Mouse (Mus musculus) mature B cell (primary cell): ENCODE data around the gene Ube2b.

Experiments used
- in situ Hi-C: fragments of 300-500 bp; cut with MboI; formaldehyde crosslinking; loops from 2 replicates; pipeline ENCODE4 v1.14.3; 2019

The Ube2b gene

DNA sequence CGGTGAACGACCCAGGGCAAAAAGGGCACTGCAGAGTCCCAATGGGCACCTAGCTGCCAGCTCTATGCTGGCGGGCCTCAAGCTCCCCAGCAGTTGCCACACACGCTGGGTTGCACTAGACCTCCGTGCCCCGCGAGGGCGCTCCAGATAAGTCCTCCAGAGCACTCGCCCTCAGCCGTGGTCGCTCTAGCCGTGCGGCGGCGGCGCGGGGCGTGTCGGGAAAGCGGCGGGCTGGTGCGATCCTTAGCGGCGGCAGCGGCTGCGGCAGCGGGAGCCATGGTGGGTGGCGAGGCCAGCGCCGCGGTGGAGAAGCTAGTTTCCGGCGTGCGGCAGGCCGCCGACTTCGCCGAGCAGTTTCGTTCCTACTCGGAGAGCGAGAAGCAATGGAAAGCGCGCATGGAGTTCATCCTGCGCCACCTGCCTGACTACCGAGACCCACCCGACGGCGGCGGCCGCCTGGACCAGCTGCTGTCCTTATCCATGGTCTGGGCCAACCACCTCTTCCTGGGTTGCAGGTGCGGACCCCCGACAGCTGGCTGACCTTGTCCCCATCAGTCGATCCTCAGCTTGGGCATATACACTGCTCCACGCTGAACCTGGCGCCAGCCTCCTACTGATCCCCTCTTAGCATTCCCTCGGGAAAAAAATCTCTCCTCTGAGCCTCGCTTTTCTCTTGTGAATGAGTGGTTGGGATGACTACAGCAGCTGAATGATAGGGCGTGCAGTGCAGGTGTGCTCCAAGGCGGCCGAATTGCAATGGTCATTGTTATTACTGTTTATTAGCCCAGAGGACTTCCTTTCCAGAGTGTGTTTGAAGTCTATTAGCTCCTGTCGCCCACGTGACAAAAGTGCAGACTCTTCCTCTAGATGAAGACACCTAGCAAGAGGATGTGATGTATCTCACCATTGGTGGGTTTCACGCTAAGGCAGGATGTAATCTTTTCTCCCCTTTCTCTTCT is 32.8 kb downstream of the Ube2b start, which contains the start of gene Cdkn2aipnl:
Cdkn2aipnl (plus strand) TSS at position 219 of the 959 bp plus-strand sequence.
- in situ Hi-C loops = no loop called here

DNA sequence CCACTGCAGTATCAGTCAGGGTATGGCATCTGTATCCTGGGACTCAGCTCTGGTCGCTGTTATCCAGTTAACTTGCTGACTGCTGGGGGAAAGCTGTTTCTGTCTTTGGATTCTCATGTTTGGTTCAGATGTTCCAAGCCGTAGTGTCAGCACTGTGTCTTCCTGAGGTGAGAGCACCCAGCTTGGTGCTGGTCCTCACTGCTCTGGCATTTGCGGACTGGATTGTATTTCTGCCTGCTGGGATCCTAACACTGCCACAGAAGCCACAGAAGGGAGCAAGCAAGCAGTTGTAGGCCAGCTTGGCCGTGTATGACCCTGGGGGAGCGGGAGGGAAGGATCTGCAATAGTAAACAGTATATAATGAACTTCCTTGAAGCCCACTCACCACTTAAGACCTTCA is 33.9 kb downstream of the Ube2b start:
- in situ Hi-C loops = no loop called here

DNA sequence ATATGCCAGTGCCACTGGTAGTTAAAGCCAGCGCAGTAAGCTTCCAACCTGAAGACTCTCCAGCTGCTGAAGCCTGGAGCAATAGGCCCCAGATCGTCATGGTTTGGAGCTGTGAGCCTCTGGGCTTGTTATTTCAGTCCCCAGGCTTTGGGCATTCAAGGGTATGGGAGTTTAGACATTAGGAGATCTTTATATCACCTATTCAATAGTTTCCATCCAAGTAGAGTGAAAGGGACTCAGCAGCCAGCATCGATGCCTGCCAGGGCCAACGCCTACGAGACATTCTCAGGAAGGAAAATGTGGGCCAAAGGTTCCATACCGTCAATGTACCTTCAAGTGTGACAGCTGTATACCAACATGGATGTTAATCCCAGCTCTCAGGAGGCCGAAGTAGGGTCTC is 38.3 kb downstream of the Ube2b start:
- in situ Hi-C loops = no loop called here

DNA sequence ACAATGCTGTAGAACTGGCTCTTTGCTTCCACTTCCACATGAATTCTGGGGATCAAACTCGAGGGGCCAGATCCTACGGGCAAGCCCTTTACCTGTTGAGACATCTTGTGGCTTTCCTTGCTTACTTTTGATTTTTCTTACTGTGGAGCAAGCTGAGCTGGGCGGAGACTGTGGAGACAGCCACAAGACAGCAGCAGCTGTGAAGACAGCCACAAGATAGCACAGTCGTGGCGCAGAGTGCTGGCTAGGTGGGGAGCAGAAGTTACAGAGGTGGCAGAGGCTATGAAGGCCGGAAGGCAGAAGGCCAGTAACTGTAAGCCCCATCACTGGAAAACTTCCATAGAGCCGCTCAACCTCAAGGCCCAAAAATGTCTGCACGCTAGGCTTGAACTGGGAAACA is 38.8 kb downstream of the Ube2b start:
- in situ Hi-C loops = no loop called here

DNA sequence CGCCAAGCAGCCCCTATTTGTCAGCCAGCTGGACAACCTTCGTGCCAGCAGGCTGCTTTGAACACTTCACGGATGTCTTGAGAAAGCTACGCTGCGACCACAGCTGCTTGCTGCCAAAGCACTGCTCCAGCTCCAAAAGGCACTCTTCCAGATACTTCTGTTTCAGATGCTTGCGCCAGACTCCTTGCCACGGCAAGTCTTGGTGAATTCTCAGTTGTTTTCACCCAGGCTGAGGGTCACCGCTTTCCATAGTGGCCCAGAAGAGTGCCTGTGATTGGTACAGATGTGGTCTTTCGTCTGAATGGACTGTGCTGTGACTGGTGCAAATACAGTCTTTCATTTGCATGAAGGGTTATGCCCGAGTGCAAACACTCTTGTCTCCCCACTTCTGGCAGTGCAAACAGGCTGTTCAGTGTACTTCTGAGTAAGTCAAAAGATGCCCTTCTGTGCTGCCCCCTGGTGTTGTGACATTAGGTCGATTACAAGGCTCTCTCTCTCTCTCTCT is 39.5 kb downstream of the Ube2b start:
- in situ Hi-C loops = no loop called here

DNA sequence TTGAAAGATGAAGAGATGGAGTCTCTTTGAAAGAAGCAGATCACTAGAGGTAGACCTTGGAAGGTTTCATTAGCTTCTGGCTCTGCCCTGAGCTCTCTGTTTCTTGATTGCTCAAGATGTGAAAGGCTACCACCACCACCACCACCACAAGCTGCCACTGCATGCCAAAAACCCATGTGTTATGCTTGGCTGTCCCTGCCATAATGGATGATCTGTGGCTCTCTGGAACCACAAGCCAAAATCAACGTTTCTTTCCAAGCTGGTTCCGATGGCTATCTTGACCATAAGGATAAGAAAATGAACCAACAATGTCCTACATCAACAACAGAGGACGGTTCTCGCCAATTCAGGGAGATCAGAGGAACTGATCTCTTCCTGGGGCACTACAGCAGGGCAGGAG is 40.5 kb downstream of the Ube2b start:
- in situ Hi-C loops = no loop called here

DNA sequence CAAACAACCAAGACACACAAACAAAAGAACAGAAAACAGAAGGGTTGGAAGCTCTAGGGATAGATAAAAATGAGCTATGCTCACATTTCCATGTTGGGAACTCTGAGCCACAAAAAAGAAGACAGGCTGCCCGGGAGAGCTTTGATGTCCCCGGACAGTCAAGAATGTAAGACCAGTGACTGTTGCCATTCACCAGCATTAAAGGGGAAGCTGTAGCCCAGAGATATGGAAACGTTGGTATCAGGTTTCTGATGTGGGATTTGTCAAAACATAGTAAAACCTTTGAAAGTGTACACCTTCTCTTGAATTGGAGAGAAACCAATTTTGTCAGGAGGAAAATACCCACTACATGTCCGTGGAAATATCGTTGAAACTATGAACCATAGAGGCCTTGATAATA is 41.1 kb downstream of the Ube2b start:
- in situ Hi-C loops = no loop called here

DNA sequence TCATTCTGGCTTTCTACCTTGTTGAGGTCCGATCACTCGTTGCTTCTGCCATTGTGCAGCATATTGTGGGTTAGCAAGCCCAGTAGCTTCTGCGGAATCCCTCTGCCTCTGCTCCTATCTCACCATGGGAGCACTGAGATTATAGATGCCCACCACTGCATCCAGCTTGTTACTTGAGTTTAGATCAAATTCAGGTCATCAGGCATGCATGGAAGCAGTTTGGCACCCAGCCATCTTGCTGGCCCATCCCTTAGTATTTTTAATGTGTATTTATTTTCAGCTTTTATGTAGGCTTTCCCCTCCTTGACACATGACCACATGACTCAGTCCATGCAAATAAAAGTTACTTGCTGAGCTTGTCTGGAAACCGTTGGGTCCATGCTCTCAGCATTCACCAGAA is 42.8 kb downstream of the Ube2b start:
- in situ Hi-C loops = no loop called here

DNA sequence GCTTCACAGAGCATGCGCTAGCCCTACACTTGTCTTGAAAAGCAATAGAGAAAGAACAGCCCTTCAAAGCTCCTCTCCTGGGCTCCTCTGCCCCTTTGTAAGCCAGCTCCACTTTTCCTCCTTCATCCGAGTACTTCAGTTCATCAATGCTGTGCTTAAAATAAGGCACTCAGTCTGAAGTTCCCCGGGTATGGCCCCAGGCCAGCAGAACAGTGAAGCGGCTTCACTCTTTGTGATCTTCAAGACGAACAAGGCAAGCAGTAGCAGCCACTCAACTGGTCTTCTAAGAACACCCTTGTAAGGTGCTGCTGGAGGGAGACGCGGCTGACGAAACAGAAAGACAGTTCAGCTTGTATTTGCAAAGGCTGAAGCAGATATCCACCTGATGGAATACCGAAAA is 44.5 kb downstream of the Ube2b start:
- in situ Hi-C loops = no loop called here

DNA sequence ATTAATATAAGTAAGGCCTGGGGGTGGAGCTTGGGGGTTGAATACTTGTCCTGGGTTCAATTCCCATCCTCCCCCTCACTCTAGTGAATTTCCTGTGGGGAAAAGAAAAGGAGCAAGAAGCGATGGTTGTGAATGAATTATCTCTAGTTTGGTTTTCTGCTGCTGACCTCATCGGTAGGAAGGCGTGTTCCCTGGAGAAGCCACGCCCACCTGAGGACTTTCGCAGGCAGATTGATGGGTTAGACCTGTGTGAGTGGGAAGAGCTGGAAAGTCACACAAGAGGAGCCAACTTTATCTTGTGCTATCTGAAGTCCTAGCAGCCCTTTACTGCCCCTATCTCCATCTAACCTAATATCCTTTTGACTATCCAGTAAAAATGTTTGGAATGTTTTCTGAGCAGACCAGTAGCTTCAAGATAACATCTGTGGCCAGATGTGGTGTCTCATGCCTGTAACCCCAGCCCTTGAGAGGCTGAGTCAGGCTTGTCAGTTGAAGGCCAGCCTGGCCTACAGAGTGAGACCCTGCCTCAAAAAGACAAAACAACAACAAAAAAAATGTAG is 48.6 kb downstream of the Ube2b start:
- in situ Hi-C loops = no loop called here

DNA sequence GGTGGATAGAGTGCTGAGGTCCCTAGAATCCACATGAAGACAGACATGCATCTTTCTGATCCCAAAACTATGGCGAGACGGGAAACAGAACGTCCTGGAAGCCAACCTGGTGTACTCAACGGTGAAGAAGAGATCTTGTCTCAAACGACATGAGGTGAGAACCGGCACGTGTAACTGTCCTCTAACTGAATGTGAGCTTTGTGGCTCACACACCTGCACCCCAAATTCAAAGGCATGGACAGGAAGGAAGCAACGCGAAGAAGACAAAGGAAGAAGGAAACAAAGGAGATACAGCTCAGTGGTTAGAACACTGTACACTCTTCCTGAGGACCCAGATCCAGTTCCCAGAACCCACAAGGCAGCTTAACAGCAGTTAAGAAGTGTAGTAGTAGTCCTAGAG is 50.6 kb downstream of the Ube2b start:
- in situ Hi-C loops = no loop called here

DNA sequence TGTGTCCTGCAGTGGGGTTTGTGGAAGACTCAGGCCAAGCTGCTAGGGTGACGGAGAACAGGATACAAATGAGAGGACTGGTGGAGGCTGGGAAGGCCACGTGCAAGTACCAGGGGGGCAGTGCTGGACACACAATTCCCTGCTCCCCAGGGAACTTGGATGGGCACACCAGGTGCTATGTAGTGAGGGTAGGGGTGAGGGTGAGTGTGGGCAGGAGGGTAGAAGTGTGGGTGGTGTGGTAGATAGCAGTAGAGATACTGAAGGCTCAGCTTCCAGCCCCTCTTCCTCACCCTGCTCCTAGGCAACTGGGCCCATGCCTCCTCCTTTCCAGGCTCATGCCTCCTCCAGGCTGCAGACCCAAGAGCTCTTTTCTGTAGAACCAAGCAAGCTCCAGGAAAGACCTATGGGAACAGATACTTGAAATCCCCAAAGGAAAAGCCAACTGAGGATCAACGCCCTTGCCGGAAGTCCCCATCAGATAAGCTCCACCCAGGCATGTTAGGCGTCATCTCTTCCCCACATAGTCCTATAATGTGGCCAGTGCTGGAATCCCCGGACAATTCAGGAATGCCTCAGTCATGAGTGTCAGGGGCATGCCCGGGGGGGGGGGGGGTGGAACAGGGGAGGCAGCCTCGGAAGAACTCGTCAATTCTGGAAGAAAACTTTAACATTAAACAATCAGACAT is 51.3 kb downstream of the Ube2b start:
- in situ Hi-C loops = no loop called here

DNA sequence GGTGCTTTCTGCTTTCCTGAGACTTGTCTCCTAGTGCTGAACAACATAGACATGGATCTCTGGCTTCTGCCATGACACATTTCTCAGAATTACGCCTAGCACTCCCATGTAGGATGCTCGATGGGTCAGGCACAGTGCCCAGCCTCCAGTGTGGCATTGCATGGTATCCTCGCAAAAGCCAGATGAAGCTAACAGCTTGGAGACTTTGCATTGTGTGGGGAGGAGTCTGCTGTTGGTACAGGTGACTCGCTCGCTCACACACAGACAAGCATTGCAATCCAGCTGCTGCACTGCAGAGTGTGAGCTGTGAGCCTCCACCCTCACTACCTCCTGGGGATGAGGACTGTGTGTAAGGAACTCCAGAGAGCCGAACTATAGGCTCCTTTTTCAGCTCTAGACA is 54.4 kb downstream of the Ube2b start:
- in situ Hi-C loops = no loop called here

DNA sequence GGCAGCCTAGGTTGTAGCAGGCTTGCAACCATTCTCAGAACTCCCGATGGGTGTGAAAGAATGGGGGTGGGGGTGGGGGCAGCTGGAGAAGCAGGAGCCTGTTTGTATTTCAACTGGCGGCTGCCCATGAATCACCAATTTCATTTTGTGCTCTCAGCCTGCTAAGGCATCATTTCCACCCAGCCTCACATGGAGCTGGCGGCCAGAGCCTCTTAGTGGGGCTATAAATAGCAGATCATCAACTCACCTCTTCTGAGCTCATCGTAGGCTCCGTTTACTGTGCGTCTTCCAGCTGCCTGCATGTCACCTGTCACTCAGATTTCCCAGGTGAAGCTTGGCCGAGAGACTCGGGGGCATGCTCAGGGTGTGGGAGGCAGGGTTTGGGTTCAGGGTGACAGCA is 55.0 kb downstream of the Ube2b start:
- in situ Hi-C loops = no loop called here

DNA sequence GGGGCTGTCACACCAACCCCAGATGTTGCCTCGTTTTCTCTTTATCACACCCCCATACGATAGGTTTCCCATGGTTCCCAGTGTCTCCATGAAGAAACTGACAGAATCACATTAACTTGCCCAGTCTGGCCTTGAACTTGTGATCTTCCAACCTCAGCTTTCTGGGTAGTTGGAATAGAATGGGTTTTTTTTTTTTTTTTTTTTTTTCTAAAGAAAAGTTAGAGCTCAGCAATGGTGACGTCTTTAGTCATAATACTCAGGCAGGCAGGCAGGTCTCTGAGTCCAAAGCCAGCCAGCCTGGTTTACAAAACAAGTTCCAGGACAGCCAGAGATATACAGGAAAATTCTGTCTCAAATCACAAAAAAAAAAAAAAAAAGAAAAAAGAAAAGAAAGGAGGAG is 56.3 kb downstream of the Ube2b start:
- in situ Hi-C loops = no loop called here

DNA sequence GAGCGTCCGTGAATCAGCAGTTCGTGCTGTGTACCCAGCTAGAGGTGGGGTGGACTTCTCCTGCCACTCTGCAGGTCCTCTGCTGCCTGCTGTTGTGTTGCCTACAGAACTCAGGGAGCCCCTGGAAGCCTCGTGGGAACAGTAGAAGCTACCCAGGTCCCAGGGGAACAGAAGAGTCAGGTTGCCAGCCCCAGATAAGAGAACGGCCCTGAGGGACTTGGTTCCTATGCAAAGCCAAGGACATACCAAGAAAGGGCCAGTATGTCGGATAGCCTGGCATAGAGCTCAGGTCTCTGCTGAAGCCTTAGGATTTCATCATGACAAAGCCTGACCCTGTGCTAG is 57.1 kb downstream of the Ube2b start:
- in situ Hi-C loops = no loop called here

DNA sequence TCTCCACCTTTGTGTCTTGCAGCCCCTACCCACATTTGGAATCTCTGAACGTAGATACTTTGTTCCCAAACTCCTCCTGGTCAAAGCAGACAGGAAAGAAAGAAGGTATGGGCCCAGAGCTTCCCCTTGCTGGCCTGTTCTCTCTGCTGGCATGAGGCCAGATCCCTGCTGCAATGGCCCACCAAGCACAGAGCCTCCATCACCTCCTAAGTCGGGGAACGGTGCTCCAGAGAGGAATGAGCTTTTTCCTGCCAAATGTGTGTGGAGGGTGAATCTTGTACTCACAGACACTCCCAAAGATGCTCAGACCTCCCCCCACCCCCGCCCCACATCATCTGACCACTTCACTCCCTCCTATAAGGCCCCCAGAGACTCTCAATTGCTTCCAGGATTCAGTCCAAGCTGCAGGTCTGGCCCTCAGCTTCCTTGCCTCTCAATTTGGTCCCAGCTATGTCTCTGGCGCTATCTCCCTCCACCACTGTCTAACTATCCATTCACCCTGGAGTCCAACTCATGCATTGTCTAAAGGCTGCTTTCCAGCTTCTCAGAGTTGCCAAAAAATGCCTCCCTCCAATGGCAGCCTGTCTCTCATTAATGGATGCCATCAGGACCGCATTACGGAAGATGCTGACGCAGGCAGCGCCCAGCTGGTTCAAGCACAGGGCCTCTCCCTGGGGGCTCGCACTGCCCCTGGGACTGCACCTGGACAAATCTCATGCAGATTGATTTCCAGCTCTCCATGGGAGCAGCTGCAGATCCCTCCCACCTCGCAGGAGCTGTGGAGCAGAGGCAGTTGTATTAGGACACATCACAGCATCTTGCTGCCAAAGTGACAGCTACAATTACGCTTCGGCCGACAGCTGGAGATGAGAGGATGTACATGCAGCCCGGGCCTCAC is 57.7 kb downstream of the Ube2b start:
- in situ Hi-C loops = no loop called here

DNA sequence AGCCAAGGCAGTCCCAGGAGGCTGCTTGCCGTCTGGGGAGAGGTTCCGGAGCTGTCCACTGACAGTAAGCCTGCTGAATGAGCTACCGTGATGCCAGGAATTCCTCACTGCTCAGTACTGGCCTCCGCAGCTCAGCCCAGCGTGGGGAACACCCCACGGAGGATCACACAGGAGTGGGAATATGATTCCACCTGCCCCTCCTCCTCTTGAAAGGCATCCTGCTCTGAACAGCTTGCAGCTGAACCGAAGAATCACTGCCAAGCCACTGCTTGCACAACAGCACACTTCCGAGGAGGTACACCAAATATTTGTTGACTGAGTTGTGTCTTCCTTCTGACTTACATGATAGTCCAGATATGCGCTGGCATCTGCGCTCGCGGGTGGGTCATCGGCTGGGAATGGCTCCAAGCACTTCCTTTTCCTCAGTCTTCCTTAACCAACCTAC is 60.0 kb downstream of the Ube2b start:
- in situ Hi-C loops = no loop called here

DNA sequence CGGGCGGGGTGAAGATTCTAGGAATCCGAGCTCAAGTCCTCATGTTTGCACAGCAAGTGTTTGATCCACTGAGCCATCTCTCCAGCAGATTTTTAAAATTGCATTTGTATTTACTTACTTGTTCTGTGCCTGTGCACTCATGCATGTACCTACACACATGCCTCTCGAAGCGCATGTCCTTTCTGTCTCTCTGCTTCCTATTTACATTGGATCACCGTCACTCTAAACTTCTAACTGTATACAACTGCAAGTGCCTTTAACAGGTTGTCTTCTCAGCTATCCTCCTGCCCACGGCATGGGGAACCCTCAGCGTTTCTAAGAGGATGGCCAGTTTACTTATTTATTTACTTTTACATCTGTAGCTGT is 61.0 kb downstream of the Ube2b start:
- in situ Hi-C loops = no loop called here

DNA sequence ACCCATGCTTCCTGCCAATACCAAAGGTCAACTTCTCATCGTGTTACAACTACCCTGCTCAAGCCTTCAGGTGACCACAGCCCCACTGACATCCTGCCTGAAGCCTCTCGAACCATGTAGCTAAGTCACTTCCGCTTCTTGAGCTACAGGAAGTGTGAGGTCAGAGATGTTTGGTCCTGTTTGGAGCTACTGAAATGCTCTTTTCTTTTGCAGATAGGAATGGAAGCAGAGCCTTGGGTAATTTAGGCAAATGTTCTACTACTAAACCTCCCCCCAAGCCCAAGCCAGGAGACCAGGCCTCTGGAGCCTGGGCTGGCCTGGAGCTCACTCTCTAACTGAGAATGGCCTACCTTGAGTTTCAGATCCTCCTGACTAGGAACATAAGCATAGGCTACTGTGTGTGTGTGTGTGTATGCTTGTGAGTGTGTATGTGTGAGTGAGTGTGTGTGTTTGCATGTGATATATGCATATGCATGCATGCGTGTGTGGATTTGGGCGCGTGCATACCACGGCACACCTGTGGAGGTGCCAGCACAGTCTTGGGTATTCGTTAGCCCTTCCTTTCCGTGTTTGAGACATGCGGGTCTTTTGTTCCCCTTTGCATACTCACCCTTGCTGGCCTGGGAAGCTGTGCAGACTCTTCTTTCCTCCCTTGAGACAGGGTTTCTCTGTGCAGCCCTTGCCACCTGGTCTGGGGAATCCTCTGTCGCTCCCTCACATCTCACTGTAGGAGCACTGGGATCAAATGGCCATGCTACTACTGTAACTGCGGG is 61.6 kb downstream of the Ube2b start:
- in situ Hi-C loops = no loop called here

DNA sequence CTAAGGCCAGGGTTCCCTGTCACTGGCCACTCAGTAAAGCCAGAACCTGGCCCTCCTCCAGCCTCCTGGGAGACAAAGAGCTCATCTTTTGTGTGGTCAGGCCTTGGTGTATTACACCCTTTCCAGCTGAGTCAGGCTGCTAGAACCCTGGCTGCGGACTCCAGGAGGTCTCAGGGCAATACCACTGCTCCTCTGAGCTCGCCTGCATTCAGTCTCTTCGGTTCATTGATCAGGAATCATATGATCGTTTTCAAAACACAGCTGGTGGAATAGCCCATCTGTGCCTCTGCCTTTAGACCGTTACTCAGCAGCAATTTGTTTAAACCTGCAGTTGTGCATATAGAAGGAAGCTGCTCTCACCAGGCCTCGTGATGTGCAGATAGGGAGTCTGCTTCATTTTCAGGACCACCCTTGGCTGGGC is 63.2 kb downstream of the Ube2b start:
- in situ Hi-C loops = no loop called here
